Mouse (Mus musculus) left cerebral cortex, adult 8-10 months (tissue): Measurements from ENCODE around the gene Snx21. TPM values are rescaled to one million over a fixed set of nuclear protein-coding genes. Genes with fewer than 3 reads are reported as not detected.

Source experiments
- DNase-seq, 2 experiments: peaks; one replicate each; pipeline ENCODE4 v3.0.0; 2022; ENCODE audit warnings: low spot score in 2 of 2
- total RNA-seq, 4 experiments: library from RNA; stranded (reverse); gene quantifications; 2 replicates each; pipeline ENCODE4 v1.2.4; 2022

The Snx21 gene
- total RNA-seq, 4 experiments from 2014 or later, result 46.4 to 53.8 (median 51.0) TPM

- DNase-seq, result no peak
Measured at GRCm38 (mm10) chr2:164828437-164828836, 42.8 kb downstream of the Snx21 start, which contains the start of gene Spata25. Spata25 (minus strand) TSS chr2:164828537.

- no peak for DNase-seq
Measured at GRCm38 (mm10) chr2:164829090-164829489, 43.5 kb downstream of the Snx21 start.

GRCm38 (mm10) chr2:164831029-164831428 lies 45.4 kb downstream of the Snx21 start:
- no peak for DNase-seq

- DNase-seq, result no peak
Measured at GRCm38 (mm10) chr2:164832032-164832747, 46.6 kb downstream of the Snx21 start.

- peak; percentile 68 to 70 for DNase-seq
Measured at GRCm38 (mm10) chr2:164832748-164833301, 47.2 kb downstream of the Snx21 start, which contains the start of gene Ctsa. Ctsa (plus strand) TSS chr2:164832873.

- peak; percentile 92 to 95 for DNase-seq
Measured at GRCm38 (mm10) chr2:164833314-164833959, 47.8 kb downstream of the Snx21 start, which contains the start of gene Neurl2. Neurl2 (minus strand) TSS chr2:164833456.

GRCm38 (mm10) chr2:164834531-164834930 lies 48.9 kb downstream of the Snx21 start:
- DNase-seq, result no peak

- no peak for DNase-seq
Measured at GRCm38 (mm10) chr2:164835164-164835563, 49.5 kb downstream of the Snx21 start.

Other genes starting within 250 kb of the Snx21 start
- gene Wfdc2, start 223.4 kb upstream of the Snx21 start, total RNA-seq, result 1 to 10 TPM in 2 of 4 experiments, under 1 TPM in 2; 0.98 to 1.5 (median 1.1) TPM
- not detected for gene Spint3, start 212.4 kb upstream of the Snx21 start, total RNA-seq
- gene Wfdc6a, start 200.4 kb upstream of the Snx21 start, total RNA-seq, result not detected
- not detected for gene Eppin, start 192.2 kb upstream of the Snx21 start, total RNA-seq
- not detected for gene Wfdc6b, start 172.3 kb upstream of the Snx21 start, total RNA-seq
- not detected for gene Wfdc8, start 172.2 kb upstream of the Snx21 start, total RNA-seq
- gene Wfdc16, start 147.0 kb upstream of the Snx21 start, total RNA-seq, result not detected
- gene Wfdc10, start 129.8 kb upstream of the Snx21 start, total RNA-seq, result not detected
- not detected for gene Wfdc9, start 129.2 kb upstream of the Snx21 start, total RNA-seq
- not detected for gene Wfdc11, start 111.7 kb upstream of the Snx21 start, total RNA-seq
- gene Wfdc13, start 100.7 kb upstream of the Snx21 start, total RNA-seq, result not detected
- gene Spint4, start 87.3 kb upstream of the Snx21 start, total RNA-seq, result not detected
- not detected for gene Spint5, start 70.5 kb upstream of the Snx21 start, total RNA-seq
- gene Wfdc3, start 39.9 kb upstream of the Snx21 start, total RNA-seq, result 1 to 10 TPM; 1.3 to 3.9 (median 2.1) TPM
- gene Dnttip1, start 39.8 kb upstream of the Snx21 start, total RNA-seq, result 10 to 100 TPM; 32.2 to 38.7 (median 35.5) TPM
- under 1 TPM in 2 of 4 experiments, not detected in 2; 0.50 to 0.53 TPM for gene Ube2c, start 15.9 kb upstream of the Snx21 start, total RNA-seq
- 1 to 10 TPM in 3 of 4 experiments, not detected in 1; 1.7 to 5.6 (median 4.5) TPM for gene Tnnc2, start 5.9 kb upstream of the Snx21 start, total RNA-seq
- gene Acot8, start 19.1 kb downstream of the Snx21 start, total RNA-seq, result 10 to 100 TPM; 22.0 to 27.6 (median 26.4) TPM
- gene Zswim3, start 19.3 kb downstream of the Snx21 start, total RNA-seq, result 1 to 10 TPM; 7.1 to 10.0 (median 8.7) TPM
- gene Zswim1, start 36.9 kb downstream of the Snx21 start, total RNA-seq, result 10 to 100 TPM; 20.3 to 25.7 (median 23.9) TPM
- 1 to 10 TPM in 2 of 4 experiments, not detected in 2; 1.0 to 1.4 TPM for gene Spata25, start 42.7 kb downstream of the Snx21 start, total RNA-seq
- 100 to 1,000 TPM; 112 to 182 (median 135) TPM for gene Ctsa, start 47.0 kb downstream of the Snx21 start, total RNA-seq
- 1 to 10 TPM; 4.5 to 7.1 (median 5.5) TPM for gene Neurl2, start 47.6 kb downstream of the Snx21 start, total RNA-seq
- 100 to 1,000 TPM; 103 to 113 (median 109) TPM for gene Pltp, start 71.9 kb downstream of the Snx21 start, total RNA-seq
- 10 to 100 TPM; 47.7 to 59.4 (median 52.0) TPM for gene Pcif1, start 93.5 kb downstream of the Snx21 start, total RNA-seq
- gene Zfp335, start 125.9 kb downstream of the Snx21 start, total RNA-seq, result 10 to 100 TPM; 22.8 to 23.9 (median 23.3) TPM
- gene Mmp9, start 155.0 kb downstream of the Snx21 start, total RNA-seq, result 1 to 10 TPM in 3 of 4 experiments, under 1 TPM in 1; 0.87 to 2.5 (median 1.5) TPM
- gene Slc12a5, start 175.0 kb downstream of the Snx21 start, total RNA-seq, result 100 to 1,000 TPM; 509 to 530 (median 524) TPM
- gene Ncoa5, start 249.0 kb downstream of the Snx21 start, total RNA-seq, result 10 to 100 TPM; 41.4 to 50.4 (median 44.6) TPM